Mouse (Mus musculus) intestine, embryonic 16.5 days (tissue): ENCODE data around the gene Wdr83. TPM values are rescaled to one million over a fixed set of nuclear protein-coding genes. Genes with fewer than 3 reads are reported as not detected.
"Not testable (repeated sequence)": the region's sequence is repeated elsewhere in the genome, so short reads cannot be mapped to it uniquely, and the experiment has no call there.

Experiments used
- ATAC-seq: fragments of 200-750 bp; cut with Nextera tagmentation; 2 replicates; pipeline ENCODE4 v1.8.0; 2017; ENCODE audit warnings: moderate TSS enrichment, moderate library complexity
- H3K27ac ChIP-seq: fragments of 300-500 bp; sonication (generic); 2 replicates; pipeline ENCODE4 v1.5.1; 2014; ENCODE audit warnings: mild to moderate bottlenecking, low read length
- H3K27me3 ChIP-seq: fragments of 300-500 bp; sonication (generic); replicated peaks from 2 replicates; pipeline ENCODE4 v1.6.1; 2014; ENCODE audit warnings: low read length, control low read depth, mixed read lengths; ENCODE audit not compliant: control insufficient read depth, insufficient read depth
- H3K36me3 ChIP-seq: fragments of 300-500 bp; sonication (generic); 2 replicates; pipeline ENCODE4 v1.6.1; 2014; ENCODE audit warnings: low read length, control low read depth; ENCODE audit not compliant: control insufficient read depth, insufficient read depth
- H3K4me1 ChIP-seq: fragments of 300-500 bp; sonication (generic); 2 replicates; pipeline ENCODE4 v1.6.1; 2014; ENCODE audit warnings: low read length, control low read depth, mixed read lengths; ENCODE audit not compliant: control insufficient read depth, insufficient read depth
- H3K4me2 ChIP-seq: fragments of 300-500 bp; sonication (generic); 2 replicates; pipeline ENCODE4 v1.6.1; 2014; ENCODE audit warnings: low read depth, low read length, control low read depth
- H3K4me3 ChIP-seq: fragments of 300-500 bp; sonication (generic); 2 replicates; pipeline ENCODE4 v1.5.1; 2014; ENCODE audit warnings: mild to moderate bottlenecking, low read length
- H3K9ac ChIP-seq: fragments of 300-500 bp; sonication (generic); 2 replicates; pipeline ENCODE4 v1.6.1; 2014; ENCODE audit warnings: low read depth, low read length
- H3K9me3 ChIP-seq: fragments of 300-500 bp; sonication (generic); 2 replicates; pipeline ENCODE4 v1.6.1; 2016; ENCODE audit warnings: low read length, control low read depth; ENCODE audit not compliant: control insufficient read depth
- WGBS: fragments of 180-500 bp; shearing (Covaris S2); extraction: QIAGEN DNeasy Blood & Tissue Kit; methylation state at CpG from one replicate; pipeline ENCODE4 v1.1.7; 2014; 5-methylcytosine and 5-hydroxymethylcytosine counted together
- polyA plus RNA-seq: library from polyadenylated mRNA; unstranded; fragments of >200 nt; fragmentation: Nextera tagmentation; extraction: Ambion mirVana; gene quantifications from 2 replicates; pipeline ENCODE4 v1.2.1, GENCODE M21; 2015

Gene Wdr83
- polyA plus RNA-seq, 1 experiment from 2014 or later = 43.8 TPM

- peak; percentile 91 for ATAC-seq
- no peaks in the 10 kb centered on the region for H3K27me3 ChIP-seq
- H3K36me3 ChIP-seq = peaks cover 13% of the 10 kb centered on the region; the same call in 1 of the 2 replicates
- peak within 1 kb of the TSS; percentile 71 for H3K27ac ChIP-seq
- peak within 1 kb of the TSS; percentile 86 for H3K4me2 ChIP-seq
- H3K4me1 ChIP-seq = peaks cover 16% of the 10 kb centered on the region
- H3K4me3 ChIP-seq = peak within 1 kb of the TSS; percentile 83
- WGBS = under 1% methylated on average over 30 of the region's 30 CpGs
- H3K9me3 ChIP-seq = no peaks in the 10 kb centered on the region
- peak within 1 kb of the TSS; percentile 88 for H3K9ac ChIP-seq
Measured at GRCm38 (mm10) chr8:85083108-85083813, 2.2 kb upstream of the Wdr83 start, which contains the start of gene Man2b1. Gene Man2b1, plus strand, starts transcription at chr8:85083270.

- WGBS = 86% methylated on average over 4 of the region's 4 CpGs
- H3K4me2 ChIP-seq, H3K27me3 ChIP-seq, ATAC-seq, H3K27ac ChIP-seq, H3K4me3 ChIP-seq, H3K9me3 ChIP-seq, H3K9ac ChIP-seq: not testable (repeated sequence)
- Histone ChIP-seq H3K4me1 (peaks cover 16% of the 10 kb centered on the region), H3K36me3 (peaks cover 12% of the 10 kb centered on the region; the same call in 1 of the 2 replicates)
Measured at GRCm38 (mm10) chr8:85082169-85082568, 1.1 kb upstream of the Wdr83 start.

GRCm38 (mm10) chr8:85080532-85081215 is 432 bp downstream of the Wdr83 start, which contains the start of gene Wdr83os:
Gene Wdr83os, plus strand, starts transcription at chr8:85080740.
- H3K4me2 ChIP-seq = peak within 1 kb of the TSS; percentile 90
- under 1% methylated on average over 30 of the region's 30 CpGs for WGBS

GRCm38 (mm10) chr8:85080214-85080531 is 933 bp downstream of the Wdr83 start:
- WGBS = under 1% methylated on average over 25 of the region's 25 CpGs
- H3K4me2 ChIP-seq = peak overlapping the region; percentile 90
- H3K4me3 ChIP-seq = peak overlapping the region; percentile 95
- peak overlapping the region; percentile 96 for H3K9ac ChIP-seq
- H3K27ac ChIP-seq = peak overlapping the region; percentile 85; the same call in 1 of the 2 replicates
- ATAC-seq = no peak
- H3K27me3 ChIP-seq = no peaks in the 10 kb centered on the region
- no peaks in the 10 kb centered on the region for H3K9me3 ChIP-seq
- 0 out of 2 replicates have a peak, but pooled peaks cover under 1% of the 10 kb centered on the region for H3K36me3 ChIP-seq
- H3K4me1 ChIP-seq = peaks cover 16% of the 10 kb centered on the region

More at GRCm38 (mm10) chr8:85080532-85081215, 432 bp downstream of the Wdr83 start, which contains the start of gene Wdr83os:
- Histone ChIP-seq H3K4me3 (peak within 1 kb of the TSS; percentile 95), H3K27ac (peak within 1 kb of the TSS; percentile 85), H3K36me3 (0 out of 2 replicates have a peak, but pooled peaks cover 5% of the 10 kb centered on the region), H3K27me3 (no peaks in the 10 kb centered on the region), H3K9me3 (no peaks in the 10 kb centered on the region), H3K9ac (peak within 1 kb of the TSS; percentile 96), H3K4me1 (peaks cover 16% of the 10 kb centered on the region)
- ATAC-seq = peak; percentile 8; the same call in 1 of the 2 replicates

- H3K9ac ChIP-seq = no peak overlapping the region
- WGBS = 0% methylated on average over 2 of the region's 2 CpGs
- no peak overlapping the region for H3K4me3 ChIP-seq
- peak; percentile 45; the same call in 1 of the 2 replicates for ATAC-seq
- H3K4me1 ChIP-seq = peaks cover 18% of the 10 kb centered on the region
- no peak overlapping the region for H3K4me2 ChIP-seq
- no peak overlapping the region for H3K27ac ChIP-seq
- no peaks in the 10 kb centered on the region for H3K27me3 ChIP-seq
- no peaks in the 10 kb centered on the region for H3K9me3 ChIP-seq
- H3K36me3 ChIP-seq = 0 out of 2 replicates have a peak, but pooled peaks cover 2% of the 10 kb centered on the region
Measured at GRCm38 (mm10) chr8:85076993-85077392, 4.1 kb downstream of the Wdr83 start.

GRCm38 (mm10) chr8:85076001-85076400 is 5.1 kb downstream of the Wdr83 start:
- whole genome bisulfite sequencing = 79% methylated on average over 9 of the region's 9 CpGs
- Histone ChIP-seq H3K9me3 (no peaks in the 10 kb centered on the region), H3K4me3 (no peak overlapping the region), H3K9ac (no peak overlapping the region), H3K27me3 (no peaks in the 10 kb centered on the region), H3K4me2 (no peak overlapping the region), H3K4me1 (peaks cover 15% of the 10 kb centered on the region), H3K36me3 (0 out of 2 replicates have a peak, but pooled peaks cover 2% of the 10 kb centered on the region), H3K27ac (no peak overlapping the region)
- ATAC-seq = no peak

GRCm38 (mm10) chr8:85074617-85075016 is 6.5 kb downstream of the Wdr83 start:
- H3K27me3 ChIP-seq = no peaks in the 10 kb centered on the region
- 0 out of 2 replicates have a peak, but pooled peaks cover 2% of the 10 kb centered on the region for H3K36me3 ChIP-seq
- H3K27ac ChIP-seq = no peak overlapping the region
- no peak overlapping the region for H3K9ac ChIP-seq
- no peak overlapping the region for H3K4me2 ChIP-seq
- no peaks in the 10 kb centered on the region for H3K9me3 ChIP-seq
- ATAC-seq = no peak
- H3K4me1 ChIP-seq = peaks cover 16% of the 10 kb centered on the region
- 85% methylated on average over 10 of the region's 10 CpGs for WGBS
- no peak overlapping the region for H3K4me3 ChIP-seq

- no peak for ATAC-seq
- peaks cover 13% of the 10 kb centered on the region; the same call in 1 of the 2 replicates for H3K4me1 ChIP-seq
- 76% methylated on average over 10 of the region's 10 CpGs for WGBS
Measured at GRCm38 (mm10) chr8:85074167-85074566, 6.9 kb downstream of the Wdr83 start.

GRCm38 (mm10) chr8:85073041-85073612 is 8.0 kb downstream of the Wdr83 start:
- Histone ChIP-seq H3K9ac (0 out of 2 replicates have a peak overlapping the region, but pooled peaks have one; percentile 4), H3K36me3 (0 out of 2 replicates have a peak, but pooled peaks cover 2% of the 10 kb centered on the region), H3K4me3 (no peak overlapping the region), H3K4me2 (no peak overlapping the region), H3K9me3 (no peaks in the 10 kb centered on the region), H3K27ac (no peak overlapping the region), H3K4me1 (peaks cover 13% of the 10 kb centered on the region; the same call in 1 of the 2 replicates), H3K27me3 (no peaks in the 10 kb centered on the region)
- no peak for ATAC-seq
- 89% methylated on average over 15 of the region's 15 CpGs for WGBS

More at GRCm38 (mm10) chr8:85074167-85074566, 6.9 kb downstream of the Wdr83 start:
- H3K27ac ChIP-seq = no peak overlapping the region
- 0 out of 2 replicates have a peak, but pooled peaks cover 2% of the 10 kb centered on the region for H3K36me3 ChIP-seq
- no peaks in the 10 kb centered on the region for H3K9me3 ChIP-seq
- no peak overlapping the region for H3K4me2 ChIP-seq
- no peak overlapping the region for H3K4me3 ChIP-seq
- H3K27me3 ChIP-seq = no peaks in the 10 kb centered on the region
- no peak overlapping the region for H3K9ac ChIP-seq
